Mouse (Mus musculus) left cerebral cortex, adult 18-20 months (tissue): ENCODE data around the gene Tma16. TPM values are rescaled to one million over a fixed set of nuclear protein-coding genes. Genes with fewer than 3 reads are reported as not detected.

Source experiments
- DNase-seq, 2 experiments: peaks; one replicate each; pipeline ENCODE4 v3.0.0; 2021 to 2022; ENCODE audit warnings: low spot score in 2 of 2, mixed read lengths in 1 of 2
- long read RNA-seq, 2 experiments: library from polyadenylated mRNA; stranded (forward); transcript quantifications; one replicate each; pipeline ENCODE4 v2.0.0; 2021
- total RNA-seq, 2 experiments: library from RNA; stranded (reverse); gene quantifications; 2 replicates each; pipeline ENCODE4 v1.2.3; 2021

The Tma16 gene
- 10 to 100 TPM in 1 of 2 experiments, 1 to 10 TPM in 1; 9.4 to 10.2 TPM for total RNA-seq
- long read RNA-seq, experiment 1, full-length matches to known transcripts, result 10 of 16 reads
- long read RNA-seq, experiment 1, partial matches to known transcripts, result 1 of 16 reads
- long read RNA-seq, experiment 1, other reads (novel, unspliced or antisense), result 5 of 16 reads
- long read RNA-seq, experiment 2, full-length matches to known transcripts, result 9 of 18 reads
- long read RNA-seq, experiment 2, partial matches to known transcripts, result 1 of 18 reads
- long read RNA-seq, experiment 2, other reads (novel, unspliced or antisense), result 8 of 18 reads

- DNase-seq, result peak; percentile 74 to 79
Measured at GRCm38 (mm10) chr8:66486084-66486763, at the start of gene Tma16. TSS of gene Tma16 (minus strand) at chr8:66486530.

GRCm38 (mm10) chr8:66520576-66520975, 34.2 kb upstream of the Tma16 start:
- no peak for DNase-seq

- no peak for DNase-seq
Measured at GRCm38 (mm10) chr8:66519149-66519548, 32.8 kb upstream of the Tma16 start.

- DNase-seq, result no peak
Measured at GRCm38 (mm10) chr8:66511537-66511936, 25.2 kb upstream of the Tma16 start, which contains the start of gene Tktl2. TSS of gene Tktl2 (plus strand) at chr8:66511756.

GRCm38 (mm10) chr8:66503381-66503780, 17.1 kb upstream of the Tma16 start:
- DNase-seq, result no peak

GRCm38 (mm10) chr8:66496998-66497577, 10.8 kb upstream of the Tma16 start:
- DNase-seq, result peak; percentile 39 to 60

- peak; percentile 88 to 93 for DNase-seq
Measured at GRCm38 (mm10) chr8:66495726-66496125, 9.4 kb upstream of the Tma16 start.

GRCm38 (mm10) chr8:66494496-66494895, 8.2 kb upstream of the Tma16 start:
- DNase-seq, result no peak

- DNase-seq, result no peak
Measured at GRCm38 (mm10) chr8:66490624-66491023, 4.3 kb upstream of the Tma16 start.

GRCm38 (mm10) chr8:66488556-66488955, 2.2 kb upstream of the Tma16 start:
- DNase-seq, result no peak

GRCm38 (mm10) chr8:66476880-66477279, 9.4 kb downstream of the Tma16 start:
- DNase-seq, result no peak

GRCm38 (mm10) chr8:66469821-66470220, 16.5 kb downstream of the Tma16 start:
- no peak for DNase-seq

GRCm38 (mm10) chr8:66457057-66457456, 29.3 kb downstream of the Tma16 start:
- no peak for DNase-seq

- DNase-seq, result peak; percentile 39 to 63
Measured at GRCm38 (mm10) chr8:66450691-66451090, 35.6 kb downstream of the Tma16 start.

- no peak for DNase-seq
Measured at GRCm38 (mm10) chr8:66445351-66445750, 41.0 kb downstream of the Tma16 start.

- DNase-seq, result no peak
Measured at GRCm38 (mm10) chr8:66444141-66444540, 42.2 kb downstream of the Tma16 start.

GRCm38 (mm10) chr8:66442778-66443177, 43.6 kb downstream of the Tma16 start:
- DNase-seq, result peak; percentile 19 to 58

GRCm38 (mm10) chr8:66441123-66441522, 45.2 kb downstream of the Tma16 start:
- no peak for DNase-seq

GRCm38 (mm10) chr8:66438468-66438867, 47.9 kb downstream of the Tma16 start:
- DNase-seq, result no peak

GRCm38 (mm10) chr8:66437929-66438328, 48.4 kb downstream of the Tma16 start:
- DNase-seq, result no peak

GRCm38 (mm10) chr8:66436804-66437203, 49.5 kb downstream of the Tma16 start:
- DNase-seq, result no peak

GRCm38 (mm10) chr8:66433577-66433976, 52.8 kb downstream of the Tma16 start:
- no peak for DNase-seq
